Mouse (Mus musculus): ENCODE results near the gene Edf1.

The Edf1 gene

DNA sequence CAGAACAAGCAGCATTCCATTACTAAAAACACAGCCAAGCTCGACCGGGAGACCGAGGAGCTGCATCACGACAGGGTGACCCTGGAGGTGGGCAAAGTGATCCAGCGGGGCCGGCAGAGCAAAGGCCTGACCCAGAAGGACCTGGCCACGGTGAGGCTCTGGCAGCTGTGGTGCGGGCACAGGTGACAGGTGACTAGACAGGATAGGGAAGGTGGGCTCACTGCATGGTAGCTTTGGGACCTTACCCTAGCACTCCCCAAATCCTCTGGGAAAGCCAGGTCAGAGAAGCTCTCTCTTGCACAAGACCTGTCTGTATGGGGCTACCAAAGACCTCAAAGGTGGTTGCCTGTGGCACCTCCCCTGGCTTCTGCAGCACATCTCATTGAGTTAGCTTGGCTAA is 2.9 kb downstream of the Edf1 start:
- in situ Hi-C loops (cut with MboI, MseI) = no loop called here

DNA sequence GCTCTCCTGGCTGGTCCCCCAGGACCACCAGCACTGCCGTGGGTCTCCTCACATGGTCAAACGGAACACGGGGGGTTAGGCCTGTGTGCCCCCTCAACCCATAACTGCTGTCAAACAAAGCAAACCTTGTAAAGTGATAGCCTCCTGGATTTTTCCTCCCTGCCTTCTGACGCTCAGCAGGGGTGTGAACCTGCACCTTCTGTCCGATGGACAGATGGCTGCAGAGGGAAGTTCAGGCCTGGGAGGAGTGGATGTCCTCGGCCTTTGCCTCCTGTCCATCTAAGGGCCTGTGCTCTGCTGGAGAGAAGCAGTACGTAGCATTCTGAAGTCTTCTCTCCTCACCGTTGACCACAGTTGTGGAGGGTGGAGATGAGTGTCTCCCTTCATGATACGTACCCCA is 4.3 kb downstream of the Edf1 start:
- in situ Hi-C loops (cut with MboI, MseI) = no loop called here

- in situ Hi-C loops (cut with MboI, MseI) = no loop called here
These were observed 8.1 kb downstream of the Edf1 start for GRCm38 (mm10) chr2:25565741-25566140.

GRCm38 (mm10) chr2:25566558-25566957 is 8.9 kb downstream of the Edf1 start:
- in situ Hi-C loops (cut with MboI, MseI) = no loop called here

- in situ Hi-C loops (cut with MboI, MseI) = no loop called here
These were observed 10.9 kb downstream of the Edf1 start for GRCm38 (mm10) chr2:25568473-25569019.

GRCm38 (mm10) chr2:25569323-25569722 is 11.7 kb downstream of the Edf1 start:
- in situ Hi-C loops (cut with MboI, MseI) = no loop called here

GRCm38 (mm10) chr2:25571221-25571620 is 13.6 kb downstream of the Edf1 start:
- in situ Hi-C loops (cut with MboI, MseI) = no loop called here

- in situ Hi-C loops (cut with MboI, MseI) = no loop called here
These were observed 15.4 kb downstream of the Edf1 start for GRCm38 (mm10) chr2:25573068-25573467.

DNA sequence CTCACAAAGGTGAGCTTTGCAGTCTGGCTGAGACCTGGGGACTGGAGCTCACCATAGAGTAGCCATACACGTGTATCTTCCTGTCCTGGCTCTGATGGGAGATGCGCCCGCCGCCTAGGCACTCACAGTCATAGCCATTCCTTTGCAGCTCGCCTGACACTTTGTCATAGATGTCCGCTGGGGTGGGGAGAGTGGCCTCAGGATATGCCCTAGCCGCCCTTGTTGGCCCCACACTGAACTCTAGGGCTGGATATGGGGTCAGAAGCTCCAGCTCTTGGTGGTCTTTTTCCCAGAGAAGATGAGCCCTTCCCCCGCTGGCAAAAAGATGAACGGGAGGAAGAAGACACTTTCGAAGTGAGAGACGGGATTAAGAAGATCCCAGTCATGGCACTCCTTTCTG is 16.5 kb downstream of the Edf1 start:
- in situ Hi-C loops (cut with MboI, MseI) = no loop called here

DNA sequence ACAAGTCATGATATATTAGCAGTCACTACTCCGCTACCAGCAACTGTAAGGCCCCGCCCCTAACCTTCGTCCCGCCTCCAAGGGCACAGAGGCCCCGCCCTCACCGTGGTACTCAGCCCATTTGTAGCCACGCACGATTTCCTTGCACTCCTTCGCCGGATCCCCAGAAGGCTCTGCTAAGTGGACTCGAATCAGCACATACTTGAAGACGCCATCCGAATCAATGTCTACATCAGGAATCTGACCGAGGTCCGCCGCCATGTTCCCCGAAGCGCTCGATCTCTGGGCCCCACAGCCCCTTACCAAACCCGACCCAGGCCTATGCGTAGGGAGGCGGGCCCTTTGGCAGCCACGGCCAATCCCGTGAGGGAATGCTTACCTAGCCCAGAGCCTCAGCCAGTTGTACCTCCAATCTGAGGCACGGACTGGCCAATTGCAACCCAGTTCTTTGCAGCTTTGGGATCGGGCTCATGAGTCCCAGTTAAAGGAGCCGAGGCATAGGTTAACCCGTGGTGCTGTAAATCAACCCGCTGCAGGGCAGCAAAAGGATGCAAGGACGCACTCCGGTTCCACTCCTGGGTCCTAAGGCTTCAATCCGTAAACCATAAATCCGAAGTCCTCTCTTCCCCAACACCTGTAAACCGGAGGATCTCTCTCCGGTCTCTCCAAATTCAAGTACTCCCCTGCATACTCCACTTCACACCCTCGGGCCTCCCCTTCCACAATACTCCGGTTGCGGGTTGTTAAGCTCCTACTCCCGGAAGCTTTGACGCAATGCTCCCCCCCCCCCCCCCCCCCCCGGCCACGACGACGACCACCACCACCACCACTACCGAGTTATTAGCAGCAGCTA is 17.2 kb downstream of the Edf1 start, which contains the start of the genes Mamdc4 and Phpt1:
Gene Mamdc4, minus strand, starts transcription at position 267 of the 853 bp plus-strand sequence.
Gene Phpt1, minus strand, starts transcription at position 646 of the 853 bp plus-strand sequence.
- in situ Hi-C loops (cut with MboI, MseI) = loop anchor here in 1 of 2 experiments (5.0 kb wide), 1 partner anchor 73 kb away; the partner anchor contains the start of genes C8g and Fbxw5

DNA sequence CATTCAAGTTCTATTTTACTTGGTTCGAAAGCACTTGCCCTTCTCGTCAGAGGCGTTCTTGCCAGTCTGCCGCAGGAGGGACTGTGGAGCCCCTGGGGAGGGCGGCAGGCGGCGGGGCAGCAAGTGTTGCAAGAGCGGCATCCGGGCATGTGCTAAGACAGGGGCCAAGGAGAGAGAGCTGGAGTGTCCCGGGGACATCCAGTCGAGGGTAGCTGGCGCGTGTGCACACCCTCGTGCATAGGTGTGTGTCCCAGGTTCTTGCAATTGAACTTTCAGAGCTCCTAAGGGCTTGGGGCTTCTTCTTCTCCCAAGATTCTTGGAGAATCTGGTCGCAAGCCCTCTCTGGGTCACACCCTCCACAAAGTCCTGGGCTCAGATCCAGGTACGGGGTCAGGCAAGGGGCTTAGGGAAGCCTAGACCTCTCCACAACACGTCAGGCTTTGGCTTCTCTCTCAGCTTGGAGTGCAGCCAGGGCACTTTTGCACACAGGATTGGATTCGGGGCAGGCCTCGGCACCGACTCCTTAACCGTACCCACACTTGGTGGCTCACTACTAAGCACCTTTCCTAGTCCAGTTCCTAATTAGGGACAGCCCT is 17.9 kb downstream of the Edf1 start:
- in situ Hi-C loops (cut with MboI, MseI) = loop anchor here in 1 of 2 experiments (5.0 kb wide), 1 partner anchor 73 kb away; the partner anchor contains the start of genes C8g and Fbxw5

DNA sequence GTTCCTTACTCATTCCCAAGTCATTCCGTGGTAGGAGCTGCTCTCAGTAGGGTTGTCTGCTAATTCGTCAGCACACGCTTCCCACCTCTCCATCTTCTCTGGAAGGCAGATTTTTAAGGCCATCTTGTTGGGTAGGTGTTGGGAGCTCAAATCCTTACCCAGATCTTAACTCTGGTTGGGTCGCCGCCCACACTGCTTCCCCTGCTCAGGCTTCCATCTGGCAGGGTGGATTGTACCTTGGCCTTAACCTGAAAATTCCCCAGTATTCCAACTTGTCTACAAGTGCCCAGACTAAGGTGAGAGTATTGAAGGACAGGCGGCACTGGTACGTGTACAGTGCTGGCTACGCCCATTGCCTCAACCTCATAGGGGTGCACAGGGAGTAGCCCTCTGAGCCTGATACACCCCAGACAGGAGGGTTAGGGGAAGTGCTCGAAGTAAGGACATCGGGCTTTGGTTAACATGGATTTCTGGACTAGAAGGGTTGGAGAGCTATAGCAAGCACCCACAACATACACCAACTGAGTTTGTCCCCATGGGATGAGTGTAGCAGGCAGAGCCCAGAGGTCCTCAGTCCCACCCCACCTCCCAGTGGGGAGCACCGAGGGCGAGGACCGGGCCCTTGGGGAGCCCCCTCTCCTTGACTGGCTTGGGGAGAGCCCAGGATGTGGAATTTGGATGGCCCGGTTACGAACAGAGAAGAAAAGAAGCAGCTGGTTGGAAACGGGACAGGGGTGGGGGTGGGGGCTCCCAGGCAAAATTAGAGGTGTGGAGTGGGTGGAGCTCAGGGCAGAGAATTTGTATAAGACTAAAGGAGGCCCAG is 18.6 kb downstream of the Edf1 start:
- in situ Hi-C loops (cut with MboI, MseI) = loop anchor here in 1 of 2 experiments (5.0 kb wide), 1 partner anchor 74 kb away; the partner anchor contains the start of genes C8g and Fbxw5

- in situ Hi-C loops (cut with MboI, MseI) = loop anchor here in 1 of 2 experiments (5.0 kb wide), 1 partner anchor 75 kb away; the partner anchor contains the start of genes C8g and Fbxw5
These were observed 19.6 kb downstream of the Edf1 start for GRCm38 (mm10) chr2:25576965-25577891.

GRCm38 (mm10) chr2:25577951-25578795 is 20.5 kb downstream of the Edf1 start:
- in situ Hi-C loops (cut with MboI, MseI) = loop anchor here in 1 of 2 experiments (5.0 kb wide), 1 partner anchor 76 kb away; the partner anchor contains the start of genes C8g and Fbxw5

DNA sequence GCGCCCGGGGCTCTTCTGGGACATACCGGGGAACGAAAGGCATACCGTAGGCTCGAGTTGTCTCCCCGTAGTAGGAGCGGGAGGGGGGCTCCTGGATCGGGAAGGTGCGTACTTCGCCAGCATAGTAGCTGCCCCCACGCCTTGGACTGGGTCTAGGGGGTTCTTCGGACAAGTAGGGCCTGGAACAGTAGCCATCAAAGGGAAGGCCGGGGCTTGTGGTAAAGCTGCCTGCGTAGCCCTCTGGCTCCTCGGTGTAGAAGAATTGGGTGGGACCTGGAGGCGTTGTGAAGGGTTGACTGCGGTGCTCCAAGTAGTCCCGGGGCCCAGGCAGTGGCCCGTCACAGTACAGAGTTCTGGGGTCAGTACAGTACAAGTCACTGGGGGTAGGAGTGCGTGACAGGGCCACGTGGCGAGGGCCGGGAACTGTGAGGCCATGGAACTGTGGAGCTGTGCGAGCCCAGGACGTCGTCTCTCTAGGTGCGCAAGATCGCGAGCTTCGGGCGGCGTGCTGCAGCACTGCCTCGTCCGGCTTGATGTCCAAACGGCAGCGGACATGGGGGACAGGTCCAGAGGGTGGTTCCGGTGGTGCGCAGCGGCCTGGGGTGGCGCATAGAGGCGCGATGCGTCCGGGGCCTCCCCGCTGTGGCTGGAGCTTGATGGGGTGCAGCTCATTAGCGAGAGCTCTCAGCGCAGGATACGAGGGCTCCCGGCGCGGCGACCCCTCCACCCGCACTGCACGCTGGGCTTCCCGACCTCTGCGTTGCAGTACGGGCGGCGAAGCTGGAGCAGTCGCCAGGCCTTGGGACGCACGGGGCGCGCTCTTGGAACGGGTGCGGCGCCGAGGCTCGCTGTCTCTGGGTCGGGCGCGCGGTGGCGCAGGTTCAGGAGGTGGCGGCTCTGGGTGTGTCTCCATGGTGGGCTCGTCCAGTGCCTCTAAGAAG is 21.4 kb downstream of the Edf1 start:
- in situ Hi-C loops (cut with MboI, MseI) = loop anchor here in 1 of 2 experiments (5.0 kb wide), 1 partner anchor 77 kb away; the partner anchor contains the start of genes C8g and Fbxw5

GRCm38 (mm10) chr2:25579737-25580460 is 22.3 kb downstream of the Edf1 start:
- in situ Hi-C loops (cut with MboI, MseI) = loop anchor here in 1 of 2 experiments (5.0 kb wide), 1 partner anchor 78 kb away; the partner anchor contains the start of genes C8g and Fbxw5

DNA sequence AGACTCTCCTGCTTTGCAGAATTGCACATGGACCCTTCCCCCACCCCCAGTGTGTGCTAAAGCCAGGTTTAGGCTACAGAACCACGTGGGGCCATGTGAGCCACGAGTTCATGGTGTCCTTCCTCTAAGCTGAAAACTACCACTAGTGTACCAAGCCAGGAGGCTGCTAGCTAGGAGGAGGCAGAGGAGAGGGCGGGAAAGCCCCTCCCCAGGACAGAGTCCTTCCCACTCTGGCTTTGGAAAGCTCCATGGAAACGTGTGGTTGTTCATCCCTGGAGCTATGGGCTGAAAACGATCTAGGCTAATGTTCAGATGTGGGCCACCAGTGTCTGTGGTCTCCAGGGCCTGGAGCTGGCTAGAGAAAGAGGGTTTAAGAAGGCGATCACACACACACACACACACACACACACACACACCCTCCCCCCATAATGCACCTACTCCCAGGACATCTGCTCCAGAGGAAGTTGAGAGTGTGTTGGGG is 23.0 kb downstream of the Edf1 start:
- in situ Hi-C loops (cut with MboI, MseI) = no loop called here
